Mouse (Mus musculus): ENCODE data around the gene Acbd3. TPM values are rescaled to one million over a fixed set of nuclear protein-coding genes. Genes with fewer than 3 reads are reported as not detected.
A peak's percentile ranks its signal among the peaks of the same experiment; 100 is the strongest.

Acbd3 gene
- polyA plus RNA-seq, 1 experiment from 2014 or later = 23.5 TPM

DNA sequence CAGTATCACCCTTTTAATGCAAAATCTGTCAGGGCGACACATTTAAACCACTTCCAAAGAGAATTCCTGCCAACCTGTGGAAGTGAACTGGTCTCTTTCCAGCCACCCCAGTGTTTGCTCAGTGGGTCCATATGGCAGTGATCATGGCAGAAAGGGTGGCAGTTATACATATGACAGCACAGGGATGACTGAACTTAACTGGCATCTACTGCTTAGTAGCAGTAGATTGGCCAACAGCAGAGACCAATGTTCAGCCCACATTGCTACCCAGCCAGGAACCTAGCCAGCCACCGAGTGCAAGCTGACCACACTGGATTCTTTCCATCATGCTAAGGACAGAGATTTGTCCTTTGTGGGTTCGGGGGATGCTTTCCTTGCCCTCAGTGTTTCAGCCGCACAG is 67.0 kb downstream of the Acbd3 start:
- Histone ChIP-seq H3K27ac (replicated peaks) (no peak overlapping the region), H3K4me2 (no peak overlapping the region), H3K9ac (replicated peaks) (no peak overlapping the region), H3K4me3 (replicated peaks) (no peak overlapping the region), H3K27me3 (replicated peaks) (no peaks in the 10 kb centered on the region), H3K4me1 (peaks cover 11% of the 10 kb centered on the region), H3K9me3 (replicated peaks) (no peaks in the 10 kb centered on the region), H3K36me3 (no peaks in the 10 kb centered on the region)
- ATAC-seq (ENCODE audit: low FRiP score) = no peak
- WGBS = 90% methylated on average over 4 of the region's 4 CpGs

DNA sequence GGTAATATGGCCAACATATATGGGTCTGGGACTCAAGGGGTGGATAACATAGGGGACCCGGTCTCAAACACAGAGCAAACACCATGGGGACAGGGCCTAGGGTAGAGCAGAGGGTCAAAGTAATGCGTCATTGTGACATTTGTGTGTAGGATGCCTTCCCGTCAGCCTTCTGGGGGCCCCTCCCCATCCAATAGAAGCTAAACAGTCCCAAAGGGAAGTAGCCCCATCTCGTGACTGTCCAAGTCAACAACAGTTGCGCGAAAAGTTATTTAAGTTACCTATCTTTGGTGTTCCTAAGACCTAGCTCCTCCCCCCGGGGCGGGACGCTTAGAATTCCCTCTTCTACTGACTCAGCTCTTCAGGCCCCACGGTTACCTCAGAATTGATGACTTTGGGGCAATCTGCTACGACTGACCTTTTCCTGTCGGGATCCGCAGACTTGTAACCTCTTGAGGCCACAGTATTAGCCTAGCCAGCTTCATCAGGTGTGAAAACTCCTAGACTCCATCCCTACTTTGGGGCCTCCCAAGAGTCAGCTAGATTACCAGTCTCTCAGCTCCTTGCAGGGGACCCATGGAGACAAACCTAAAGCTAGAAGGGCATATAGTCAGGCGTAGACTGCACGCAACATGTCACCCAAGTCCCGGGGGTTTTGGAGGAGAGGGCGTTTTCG is 67.7 kb downstream of the Acbd3 start:
- 0 out of 2 replicates have a peak, but pooled peaks have one; percentile 29 for ATAC-seq (ENCODE audit: low FRiP score)
- Histone ChIP-seq H3K27ac (replicated peaks) (no peak overlapping the region), H3K4me2 (peak overlapping the region; percentile 90), H3K27me3 (replicated peaks) (no peaks in the 10 kb centered on the region), H3K4me3 (replicated peaks) (peak overlapping the region; percentile 43), H3K9me3 (replicated peaks) (no peaks in the 10 kb centered on the region), H3K36me3 (no peaks in the 10 kb centered on the region), H3K4me1 (peaks cover 11% of the 10 kb centered on the region), H3K9ac (replicated peaks) (peak overlapping the region; percentile 48)
- 13% methylated on average over 18 of the region's 18 CpGs for WGBS

DNA sequence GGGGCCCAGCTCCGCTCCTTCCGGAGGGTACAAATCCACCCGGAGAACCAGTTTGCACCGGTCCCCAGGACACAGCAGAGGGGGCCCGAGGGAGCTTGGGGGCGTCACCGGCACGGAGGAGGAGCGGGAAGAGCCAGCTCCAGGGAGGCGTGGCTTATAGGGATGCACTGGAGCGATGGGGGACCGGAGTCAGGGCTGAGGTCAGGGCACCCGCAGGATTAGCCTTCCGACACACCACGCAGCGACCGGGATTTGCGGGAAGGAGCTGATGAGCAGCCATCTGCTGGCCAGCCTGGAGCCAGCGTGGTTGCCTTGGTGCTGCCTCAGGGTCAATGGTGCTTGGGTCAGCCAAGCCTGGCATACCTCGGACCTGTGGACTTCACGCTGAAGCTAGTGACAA is 68.3 kb downstream of the Acbd3 start:
- H3K9me3 ChIP-seq (replicated peaks) = no peaks in the 10 kb centered on the region
- H3K4me2 ChIP-seq = peak overlapping the region; percentile 90
- H3K9ac ChIP-seq (replicated peaks) = peak overlapping the region; percentile 48
- H3K36me3 ChIP-seq = no peaks in the 10 kb centered on the region
- peaks cover 11% of the 10 kb centered on the region for H3K4me1 ChIP-seq
- ATAC-seq (ENCODE audit: low FRiP score) = peak; percentile 74
- H3K27me3 ChIP-seq (replicated peaks) = no peaks in the 10 kb centered on the region
- no peak overlapping the region for H3K27ac ChIP-seq (replicated peaks)
- H3K4me3 ChIP-seq (replicated peaks) = peak overlapping the region; percentile 43
- WGBS = 1% methylated on average over 21 of the region's 21 CpGs

DNA sequence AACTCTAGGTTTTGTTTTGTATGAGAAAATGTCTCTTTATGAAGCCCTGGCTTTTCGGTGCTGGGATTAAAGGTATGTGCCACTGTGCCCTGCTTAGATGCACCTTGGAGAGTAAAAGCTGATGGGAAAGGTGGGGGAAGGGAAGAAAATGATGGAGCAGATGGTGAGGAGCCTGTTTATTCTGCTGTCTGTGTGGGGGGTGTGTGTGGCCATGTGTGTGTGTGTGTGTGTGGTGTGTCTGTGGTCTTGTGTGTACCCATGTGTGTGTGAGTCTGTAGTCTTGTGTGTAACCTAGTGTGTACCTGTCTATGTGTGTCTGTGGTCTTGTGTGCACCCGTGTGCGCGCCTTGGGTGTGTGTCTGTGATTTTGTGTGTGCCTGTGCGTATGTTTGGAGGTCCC is 72.8 kb downstream of the Acbd3 start:
- Histone ChIP-seq H3K4me3 (replicated peaks) (no peak overlapping the region), H3K4me2 (no peak overlapping the region), H3K27ac (replicated peaks) (no peak overlapping the region), H3K4me1 (peaks cover 9% of the 10 kb centered on the region), H3K27me3 (replicated peaks) (no peaks in the 10 kb centered on the region), H3K9me3 (replicated peaks) (no peaks in the 10 kb centered on the region), H3K9ac (replicated peaks) (no peak overlapping the region), H3K36me3 (peaks cover 21% of the 10 kb centered on the region)
- WGBS = 95% methylated on average over 5 of the region's 5 CpGs
- no peak for ATAC-seq (ENCODE audit: low FRiP score)

DNA sequence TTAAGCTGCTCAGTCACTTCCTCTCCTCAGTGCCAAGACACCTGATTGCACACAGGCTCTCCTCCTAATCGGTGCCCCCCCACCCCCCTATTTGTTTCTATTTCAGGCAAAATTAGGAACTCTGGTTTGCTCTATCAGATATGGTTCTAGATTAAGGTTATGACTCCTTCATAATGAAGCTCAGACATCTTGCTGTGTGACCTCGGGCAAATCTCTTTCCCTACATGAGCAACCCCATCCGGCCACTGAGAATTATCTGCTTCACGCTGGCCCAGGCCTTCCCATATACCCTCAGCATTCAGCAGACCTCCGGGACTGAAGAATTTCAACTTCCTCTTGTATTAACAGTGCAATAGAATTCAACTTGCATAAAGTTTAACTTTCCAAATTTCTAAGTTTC is 73.4 kb downstream of the Acbd3 start:
- Histone ChIP-seq H3K9me3 (replicated peaks) (no peaks in the 10 kb centered on the region), H3K36me3 (peaks cover 26% of the 10 kb centered on the region), H3K27ac (replicated peaks) (no peak overlapping the region), H3K4me1 (peaks cover 3% of the 10 kb centered on the region), H3K4me2 (no peak overlapping the region), H3K4me3 (replicated peaks) (no peak overlapping the region), H3K27me3 (replicated peaks) (no peaks in the 10 kb centered on the region), H3K9ac (replicated peaks) (no peak overlapping the region)
- no peak for ATAC-seq (ENCODE audit: low FRiP score)
- WGBS = 88% methylated on average over 5 of the region's 5 CpGs

- Histone ChIP-seq H3K4me3 (replicated peaks) (no peak overlapping the region), H3K9me3 (replicated peaks) (no peaks in the 10 kb centered on the region), H3K4me1 (no peaks in the 10 kb centered on the region), H3K4me2 (no peak overlapping the region), H3K9ac (replicated peaks) (no peak overlapping the region), H3K27ac (replicated peaks) (no peak overlapping the region), H3K27me3 (replicated peaks) (no peaks in the 10 kb centered on the region), H3K36me3 (peaks cover 34% of the 10 kb centered on the region)
- WGBS = 92% methylated on average over 5 of the region's 5 CpGs
- no peak for ATAC-seq (ENCODE audit: low FRiP score)
Observed at GRCm38 (mm10) chr1:180800022-180800421, 74.2 kb downstream of the Acbd3 start.

- WGBS = 70% methylated on average over 2 of the region's 2 CpGs
- H3K4me1 ChIP-seq = no peaks in the 10 kb centered on the region
- H3K27me3 ChIP-seq (replicated peaks) = no peaks in the 10 kb centered on the region
- ATAC-seq (ENCODE audit: low FRiP score) = no peak
- H3K4me2 ChIP-seq = no peak overlapping the region
- no peak overlapping the region for H3K4me3 ChIP-seq (replicated peaks)
- H3K9me3 ChIP-seq (replicated peaks) = no peaks in the 10 kb centered on the region
- no peak overlapping the region for H3K27ac ChIP-seq (replicated peaks)
- peaks cover 42% of the 10 kb centered on the region for H3K36me3 ChIP-seq
- H3K9ac ChIP-seq (replicated peaks) = no peak overlapping the region
Observed at GRCm38 (mm10) chr1:180800814-180801213, 75.0 kb downstream of the Acbd3 start.

GRCm38 (mm10) chr1:180801466-180801994 is 75.7 kb downstream of the Acbd3 start:
- no peak overlapping the region for H3K4me2 ChIP-seq
- H3K4me3 ChIP-seq (replicated peaks) = no peak overlapping the region
- no peaks in the 10 kb centered on the region for H3K9me3 ChIP-seq (replicated peaks)
- no peak overlapping the region for H3K9ac ChIP-seq (replicated peaks)
- H3K4me1 ChIP-seq = peaks cover 3% of the 10 kb centered on the region
- H3K27me3 ChIP-seq (replicated peaks) = no peaks in the 10 kb centered on the region
- 83% methylated on average over 3 of the region's 3 CpGs for WGBS
- H3K36me3 ChIP-seq = peaks cover 49% of the 10 kb centered on the region
- H3K27ac ChIP-seq (replicated peaks) = no peak overlapping the region
- ATAC-seq (ENCODE audit: low FRiP score) = peak; percentile 26; the same call in 1 of the 2 replicates

Other genes with a start within 250 kb of the Acbd3 start
- 21.8 and 23.5 TPM in 2 replicates for gene Stum, start 242.5 kb upstream of the Acbd3 start, polyA plus RNA-seq (2015; fragmentation: Nextera tagmentation; extraction: Ambion mirVana)
- gene Parp1, start 157.1 kb upstream of the Acbd3 start, polyA plus RNA-seq (2015; fragmentation: Nextera tagmentation; extraction: Ambion mirVana) = 89.1 and 93.8 TPM in 2 replicates
- gene Lin9, start 84.9 kb upstream of the Acbd3 start, polyA plus RNA-seq (2015; fragmentation: Nextera tagmentation; extraction: Ambion mirVana) = 8.3 and 10.9 TPM in 2 replicates
- 0.08 TPM in 1 of 2 replicates, not detected in the other for gene Mixl1, start 29.0 kb upstream of the Acbd3 start, polyA plus RNA-seq (2015; fragmentation: Nextera tagmentation; extraction: Ambion mirVana)
- gene H3f3a, start 87.9 kb downstream of the Acbd3 start, polyA plus RNA-seq (2015; fragmentation: Nextera tagmentation; extraction: Ambion mirVana) = 2,562 and 2,745 TPM in 2 replicates
- gene Sde2, start 125.1 kb downstream of the Acbd3 start, polyA plus RNA-seq (2015; fragmentation: Nextera tagmentation; extraction: Ambion mirVana) = 28.0 and 30.8 TPM in 2 replicates
- gene Lefty2, start 167.1 kb downstream of the Acbd3 start, polyA plus RNA-seq (2015; fragmentation: Nextera tagmentation; extraction: Ambion mirVana) = 1.9 and 3.0 TPM in 2 replicates
- gene Pycr2, start 178.2 kb downstream of the Acbd3 start, polyA plus RNA-seq (2015; fragmentation: Nextera tagmentation; extraction: Ambion mirVana) = 73.7 and 80.6 TPM in 2 replicates
- 0.22 and 0.23 TPM in 2 replicates for gene Lefty1, start 209.0 kb downstream of the Acbd3 start, polyA plus RNA-seq (2015; fragmentation: Nextera tagmentation; extraction: Ambion mirVana)
- 2.5 and 5.4 TPM in 2 replicates for gene Tmem63a, start 216.3 kb downstream of the Acbd3 start, polyA plus RNA-seq (2015; fragmentation: Nextera tagmentation; extraction: Ambion mirVana)